Mouse (Mus musculus): ENCODE data around the gene P2ry13. TPM values are rescaled to one million over a fixed set of nuclear protein-coding genes. Genes with fewer than 3 reads are reported as not detected.

Gene P2ry13
- polyA plus RNA-seq, 1 experiment from 2014 or later: 2.0 TPM

DNA sequence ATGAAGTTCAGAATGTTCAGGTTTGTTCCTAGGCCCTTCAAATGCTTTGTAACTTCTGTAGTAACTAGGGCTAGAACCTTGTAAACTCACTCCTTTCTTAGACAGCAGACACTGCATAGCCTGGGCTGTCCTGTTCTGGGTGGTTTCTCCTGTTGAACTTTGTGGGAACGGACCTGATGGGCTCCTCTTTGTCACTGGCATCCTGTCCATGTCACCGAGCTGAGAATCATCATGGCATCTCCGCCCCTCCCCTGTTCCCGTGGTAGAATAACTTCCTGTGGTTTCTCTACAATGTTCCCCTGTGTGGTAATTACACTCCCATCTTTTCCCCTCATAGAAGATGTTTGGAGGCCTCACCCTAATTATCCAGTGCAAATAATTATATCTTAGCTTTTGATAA is 4.7 kb downstream of the P2ry13 start:
- H3K27me3 ChIP-seq (replicated peaks; ENCODE audit: control insufficient read depth, insufficient read depth, low read length): no peaks in the 10 kb centered on the region
- no peaks in the 10 kb centered on the region for H3K9me3 ChIP-seq (ENCODE audit: control insufficient read depth, low read length)
- no peaks in the 10 kb centered on the region for H3K36me3 ChIP-seq (ENCODE audit: control insufficient read depth, insufficient read depth, low read length)
- DNase-seq (ENCODE audit: low spot score) (no peak), ATAC-seq (ENCODE audit: low read depth) (no peak)
- no peak overlapping the region for H3K4me3 ChIP-seq (ENCODE audit: low read depth, low read length)
- 63% methylated on average over 4 of the region's 4 CpGs for WGBS
- no peak overlapping the region for H3K9ac ChIP-seq (ENCODE audit: low read depth, low read length)
- no peak overlapping the region for H3K27ac ChIP-seq (replicated peaks; ENCODE audit: low read depth, low read length)
- no peak overlapping the region for H3K4me2 ChIP-seq (ENCODE audit: low read depth, low read length)
- H3K4me1 ChIP-seq (ENCODE audit: control insufficient read depth, insufficient read depth, low read length): peaks cover 6% of the 10 kb centered on the region; the same call in 1 of the 2 replicates

- H3K27ac ChIP-seq (replicated peaks; ENCODE audit: low read depth, low read length): no peak overlapping the region
- no peak for ATAC-seq (ENCODE audit: low read depth)
Observed at GRCm38 (mm10) chr3:59204719-59205503, 5.8 kb downstream of the P2ry13 start.

DNA sequence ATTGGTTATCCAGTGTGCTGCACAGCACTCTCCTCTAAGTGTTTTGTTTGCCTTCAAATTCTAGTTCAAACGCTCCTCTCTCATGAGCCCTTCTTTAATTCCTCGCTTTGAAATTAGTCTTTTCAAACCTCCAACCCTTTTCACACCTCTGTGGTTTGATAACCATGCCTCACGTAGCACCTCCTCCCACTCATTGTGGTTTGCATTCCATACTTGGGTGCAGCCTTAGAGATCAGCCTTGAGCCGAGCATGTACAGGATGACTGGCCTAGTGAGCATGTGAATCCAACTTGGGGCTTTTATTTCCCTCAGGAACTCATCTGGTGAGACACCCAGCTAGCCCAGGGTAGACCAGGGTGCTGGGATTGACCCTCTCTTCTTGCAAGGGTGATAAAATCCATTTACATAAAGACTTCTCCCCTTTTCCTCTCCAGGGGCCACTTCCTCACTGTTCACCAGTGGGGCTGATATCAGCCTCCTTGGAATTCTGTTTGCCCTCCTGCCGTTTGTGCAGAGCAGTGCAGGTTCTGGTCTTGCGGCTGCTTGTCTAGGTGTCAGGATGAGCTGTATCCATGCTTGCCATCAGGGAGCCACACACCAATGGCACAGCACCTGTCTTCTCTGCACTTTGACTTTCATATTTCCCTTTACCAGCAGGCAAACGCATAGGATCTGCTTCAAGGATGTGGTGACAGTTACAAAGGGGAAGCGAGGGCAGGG is 6.7 kb downstream of the P2ry13 start:
- Histone ChIP-seq H3K27me3 (replicated peaks; ENCODE audit: control insufficient read depth, insufficient read depth, low read length) (no peaks in the 10 kb centered on the region), H3K4me3 (ENCODE audit: low read depth, low read length) (no peak overlapping the region), H3K4me2 (ENCODE audit: low read depth, low read length) (no peak overlapping the region), H3K4me1 (ENCODE audit: control insufficient read depth, insufficient read depth, low read length) (peaks cover 6% of the 10 kb centered on the region; the same call in 1 of the 2 replicates), H3K9ac (ENCODE audit: low read depth, low read length) (no peak overlapping the region), H3K27ac (replicated peaks; ENCODE audit: low read depth, low read length) (0 out of 2 replicates have a peak overlapping the region, but pooled peaks have one; percentile 33), H3K9me3 (ENCODE audit: control insufficient read depth, low read length) (no peaks in the 10 kb centered on the region), H3K36me3 (ENCODE audit: control insufficient read depth, insufficient read depth, low read length) (no peaks in the 10 kb centered on the region)
- WGBS: 74% methylated on average over 8 of the region's 8 CpGs
- DNase-seq (ENCODE audit: low spot score) (peak; percentile 72), ATAC-seq (ENCODE audit: low read depth) (peak; percentile 79)

More at GRCm38 (mm10) chr3:59204719-59205503, 5.8 kb downstream of the P2ry13 start:
- peaks cover 6% of the 10 kb centered on the region; the same call in 1 of the 2 replicates for H3K4me1 ChIP-seq (ENCODE audit: control insufficient read depth, insufficient read depth, low read length)
- no peaks in the 10 kb centered on the region for H3K9me3 ChIP-seq (ENCODE audit: control insufficient read depth, low read length)
- H3K4me2 ChIP-seq (ENCODE audit: low read depth, low read length): no peak overlapping the region
- no peaks in the 10 kb centered on the region for H3K27me3 ChIP-seq (replicated peaks; ENCODE audit: control insufficient read depth, insufficient read depth, low read length)
- DNase-seq (ENCODE audit: low spot score): peak; percentile 27
- 61% methylated on average over 11 of the region's 11 CpGs for WGBS
- no peaks in the 10 kb centered on the region for H3K36me3 ChIP-seq (ENCODE audit: control insufficient read depth, insufficient read depth, low read length)
- no peak overlapping the region for H3K4me3 ChIP-seq (ENCODE audit: low read depth, low read length)
- no peak overlapping the region for H3K9ac ChIP-seq (ENCODE audit: low read depth, low read length)

DNA sequence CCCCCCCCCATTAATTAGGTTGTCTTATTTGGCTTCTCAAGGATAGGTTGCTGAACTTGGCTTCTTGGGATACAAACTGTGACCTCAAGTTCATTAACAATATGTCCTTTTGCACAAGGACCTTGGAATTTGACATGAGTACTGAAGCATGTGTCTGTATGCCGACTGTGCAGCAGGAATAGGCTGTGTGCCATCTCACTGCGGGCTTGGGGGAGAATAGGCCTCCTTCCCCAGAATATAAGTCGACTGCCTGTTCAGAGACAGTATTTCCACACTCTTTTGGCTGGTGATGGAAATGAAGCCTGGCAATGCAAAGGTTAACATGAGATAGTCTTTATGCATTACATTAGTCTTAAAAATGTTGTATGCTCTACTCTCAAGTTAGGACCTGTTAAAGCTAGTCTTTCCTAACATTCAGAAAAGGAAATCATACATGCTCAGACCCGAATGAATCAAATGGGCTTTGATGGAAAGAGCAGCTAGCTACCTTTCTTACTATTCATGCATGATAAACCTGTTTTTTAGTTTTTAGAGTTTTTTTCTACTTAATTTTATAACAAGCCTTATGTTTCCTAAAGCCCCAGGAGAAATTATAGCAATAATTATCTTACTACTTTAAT is 13.2 kb downstream of the P2ry13 start:
- H3K9ac ChIP-seq (ENCODE audit: low read depth, low read length): no peak overlapping the region
- no peaks in the 10 kb centered on the region for H3K4me1 ChIP-seq (ENCODE audit: control insufficient read depth, insufficient read depth, low read length)
- no peaks in the 10 kb centered on the region for H3K36me3 ChIP-seq (ENCODE audit: control insufficient read depth, insufficient read depth, low read length)
- no peak for ATAC-seq (ENCODE audit: low read depth)
- 69% methylated on average over 4 of the region's 4 CpGs for WGBS
- H3K27me3 ChIP-seq (replicated peaks; ENCODE audit: control insufficient read depth, insufficient read depth, low read length): no peaks in the 10 kb centered on the region
- H3K4me3 ChIP-seq (ENCODE audit: low read depth, low read length): no peak overlapping the region
- DNase-seq (ENCODE audit: low spot score): peak; percentile 68
- H3K27ac ChIP-seq (replicated peaks; ENCODE audit: low read depth, low read length): peak overlapping the region; percentile 10; the same call in 1 of the 2 replicates
- H3K4me2 ChIP-seq (ENCODE audit: low read depth, low read length): no peak overlapping the region
- no peaks in the 10 kb centered on the region for H3K9me3 ChIP-seq (ENCODE audit: control insufficient read depth, low read length)

GRCm38 (mm10) chr3:59194938-59195337 is 15.7 kb downstream of the P2ry13 start, which contains the start of gene Gpr87:
Gpr87 (minus strand) TSS chr3:59195104.
- Histone ChIP-seq H3K4me3 (ENCODE audit: low read depth, low read length) (no peak within 1 kb of the TSS; the same call in 1 of the 2 replicates), H3K4me1 (ENCODE audit: control insufficient read depth, insufficient read depth, low read length) (no peaks in the 10 kb centered on the region), H3K9ac (ENCODE audit: low read depth, low read length) (no peak within 1 kb of the TSS), H3K9me3 (ENCODE audit: control insufficient read depth, low read length) (no peaks in the 10 kb centered on the region), H3K27ac (replicated peaks; ENCODE audit: low read depth, low read length) (peak within 1 kb of the TSS; percentile 74), H3K36me3 (ENCODE audit: control insufficient read depth, insufficient read depth, low read length) (no peaks in the 10 kb centered on the region), H3K27me3 (replicated peaks; ENCODE audit: control insufficient read depth, insufficient read depth, low read length) (no peaks in the 10 kb centered on the region), H3K4me2 (ENCODE audit: low read depth, low read length) (no peak within 1 kb of the TSS)
- ATAC-seq (ENCODE audit: low read depth): no peak
- DNase-seq (ENCODE audit: low spot score): no peak
- 72% methylated on average over 7 of the region's 7 CpGs for WGBS

DNA sequence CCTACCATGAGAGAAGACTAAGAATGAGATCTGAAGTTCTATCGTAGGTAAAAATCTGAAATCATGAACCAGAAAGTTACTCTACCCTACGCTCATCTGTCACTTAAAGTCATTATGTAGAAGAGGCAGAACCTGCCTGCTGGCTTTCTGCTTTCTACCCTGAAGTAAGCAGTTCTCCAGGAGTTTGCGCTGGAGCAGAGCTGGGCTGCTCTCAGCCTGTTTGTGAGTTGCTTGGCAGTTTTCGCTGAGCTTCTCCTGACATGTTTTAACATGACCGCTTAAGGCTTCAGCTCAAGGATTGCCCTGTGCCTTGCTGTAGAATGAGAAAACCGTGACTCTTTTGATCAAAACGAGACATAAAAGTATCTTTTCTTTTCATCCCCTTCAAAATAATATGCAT is 16.6 kb downstream of the P2ry13 start:
- no peaks in the 10 kb centered on the region for H3K27me3 ChIP-seq (replicated peaks; ENCODE audit: control insufficient read depth, insufficient read depth, low read length)
- ATAC-seq (ENCODE audit: low read depth): peak; percentile 80; the same call in 1 of the 2 replicates

DNA sequence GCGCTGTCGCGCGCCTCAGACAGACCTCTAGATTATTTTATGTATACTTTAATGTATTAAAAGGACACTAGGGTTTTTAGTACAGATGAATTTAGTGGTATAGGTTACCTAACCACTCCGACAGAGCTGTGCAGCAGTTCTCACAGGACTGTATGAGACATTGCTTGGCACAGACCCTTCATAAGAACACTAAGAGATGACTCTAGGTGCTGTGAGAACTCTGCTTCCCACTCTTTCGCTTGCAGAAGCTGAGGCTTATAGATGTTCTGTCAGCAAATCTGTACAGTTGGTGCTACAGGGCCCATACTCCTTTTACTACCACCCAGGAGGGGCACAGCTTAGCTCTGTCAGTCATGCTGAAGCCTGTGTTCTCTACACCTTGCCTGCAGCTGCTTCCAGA is 19.0 kb downstream of the P2ry13 start:
- Histone ChIP-seq H3K9me3 (ENCODE audit: control insufficient read depth, low read length) (no peaks in the 10 kb centered on the region), H3K4me2 (ENCODE audit: low read depth, low read length) (no peak overlapping the region), H3K4me3 (ENCODE audit: low read depth, low read length) (no peak overlapping the region), H3K4me1 (ENCODE audit: control insufficient read depth, insufficient read depth, low read length) (no peaks in the 10 kb centered on the region), H3K9ac (ENCODE audit: low read depth, low read length) (no peak overlapping the region), H3K27me3 (replicated peaks; ENCODE audit: control insufficient read depth, insufficient read depth, low read length) (no peaks in the 10 kb centered on the region), H3K36me3 (ENCODE audit: control insufficient read depth, insufficient read depth, low read length) (no peaks in the 10 kb centered on the region), H3K27ac (replicated peaks; ENCODE audit: low read depth, low read length) (no peak overlapping the region)
- DNase-seq (ENCODE audit: low spot score) (no peak), ATAC-seq (ENCODE audit: low read depth) (no peak)
- WGBS: 93% methylated on average over 6 of the region's 6 CpGs

More for the DNA sequence above, 16.6 kb downstream of the P2ry13 start:
- H3K27ac ChIP-seq (replicated peaks; ENCODE audit: low read depth, low read length): peak overlapping the region; percentile 74
- H3K9me3 ChIP-seq (ENCODE audit: control insufficient read depth, low read length): no peaks in the 10 kb centered on the region
- peak; percentile 81 for DNase-seq (ENCODE audit: low spot score)
- WGBS: 72% methylated on average over 7 of the region's 7 CpGs
- H3K36me3 ChIP-seq (ENCODE audit: control insufficient read depth, insufficient read depth, low read length): no peaks in the 10 kb centered on the region
- H3K4me3 ChIP-seq (ENCODE audit: low read depth, low read length): no peak overlapping the region; the same call in 1 of the 2 replicates
- no peak overlapping the region for H3K4me2 ChIP-seq (ENCODE audit: low read depth, low read length)
- H3K9ac ChIP-seq (ENCODE audit: low read depth, low read length): no peak overlapping the region
- H3K4me1 ChIP-seq (ENCODE audit: control insufficient read depth, insufficient read depth, low read length): no peaks in the 10 kb centered on the region

DNA sequence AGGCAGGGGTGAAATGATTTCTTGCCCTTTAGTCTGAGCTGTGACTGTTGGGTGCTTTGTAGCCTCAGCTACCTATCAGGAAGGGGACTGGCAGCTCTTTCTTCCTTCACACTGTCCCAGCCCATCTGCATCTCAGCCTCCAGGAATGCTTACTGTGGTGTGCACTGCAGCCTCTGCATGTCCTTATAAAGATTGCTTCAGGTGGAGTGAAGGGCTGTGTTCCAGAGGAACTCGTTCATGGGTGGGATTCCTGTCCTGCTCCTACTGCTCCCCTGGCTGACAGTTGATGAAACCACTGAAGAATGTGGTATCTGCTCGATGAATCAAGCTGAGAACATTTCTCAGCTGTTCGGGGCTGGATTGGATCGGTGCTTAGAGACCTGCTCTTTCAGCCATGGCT is 23.3 kb downstream of the P2ry13 start:
- H3K27me3 ChIP-seq (replicated peaks; ENCODE audit: control insufficient read depth, insufficient read depth, low read length): no peaks in the 10 kb centered on the region
- 70% methylated on average over 4 of the region's 4 CpGs for WGBS

More for the DNA sequence above, 23.3 kb downstream of the P2ry13 start:
- H3K9me3 ChIP-seq (ENCODE audit: control insufficient read depth, low read length): no peaks in the 10 kb centered on the region
- H3K27ac ChIP-seq (replicated peaks; ENCODE audit: low read depth, low read length): no peak overlapping the region
- H3K9ac ChIP-seq (ENCODE audit: low read depth, low read length): no peak overlapping the region
- H3K4me2 ChIP-seq (ENCODE audit: low read depth, low read length): no peak overlapping the region
- no peaks in the 10 kb centered on the region for H3K36me3 ChIP-seq (ENCODE audit: control insufficient read depth, insufficient read depth, low read length)
- DNase-seq (ENCODE audit: low spot score) (no peak), ATAC-seq (ENCODE audit: low read depth) (no peak)
- H3K4me1 ChIP-seq (ENCODE audit: control insufficient read depth, insufficient read depth, low read length): no peaks in the 10 kb centered on the region
- no peak overlapping the region for H3K4me3 ChIP-seq (ENCODE audit: low read depth, low read length)

All from embryonic facial prominence, embryonic 14.5 days (tissue).